Mouse (Mus musculus) liver, embryonic 14.5 days (tissue): ENCODE measurements around the gene Gm15217.

Experiments
- CTCF ChIP-seq: IDR thresholded peaks from 2 replicates; pipeline ENCODE4 v1.5.1; 2016; ENCODE audit warnings: antibody characterized with exemption, low read depth, control low read depth
- EP300 ChIP-seq: IDR thresholded peaks from 2 replicates; pipeline ENCODE4 v1.6.1; 2016; ENCODE audit warnings: antibody characterized with exemption, low read depth

DNA sequence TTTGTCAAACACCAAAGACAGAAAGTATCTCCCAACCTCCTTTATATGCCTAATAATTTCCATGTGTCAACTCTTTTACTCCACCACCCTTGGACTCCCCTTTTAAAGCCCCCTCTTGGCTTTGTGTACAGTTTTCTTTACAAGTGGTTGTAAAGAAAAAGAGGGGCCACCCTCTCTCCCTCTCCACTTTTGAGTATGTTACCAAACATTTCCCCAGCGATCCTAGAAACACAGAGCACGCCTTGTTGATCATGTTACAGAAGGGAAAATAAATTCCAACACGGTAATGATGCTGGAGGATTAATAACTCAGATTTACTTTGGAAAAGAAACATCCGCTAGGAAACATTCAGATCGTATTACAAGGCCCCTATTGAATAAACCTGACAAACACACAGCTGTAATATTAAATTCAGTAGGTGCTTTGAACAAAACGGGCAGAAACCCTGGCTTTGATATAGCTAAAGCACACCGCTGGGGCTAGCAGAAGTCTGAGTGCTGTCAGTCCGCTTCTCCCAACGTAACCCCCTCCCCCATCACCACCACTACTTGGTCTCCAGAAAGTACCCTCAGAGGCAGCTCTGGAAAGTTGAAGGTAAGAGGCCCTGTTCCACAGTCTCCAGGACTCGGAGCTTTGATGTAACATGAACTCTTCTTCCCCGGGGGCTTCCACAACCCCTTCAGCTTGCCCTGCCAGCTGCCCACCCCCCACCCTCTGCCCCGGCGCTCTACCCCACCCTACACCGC, 5.9 kb downstream of the Gm15217 start:
- TF ChIP-seq CTCF (no peak), EP300 (no peak)
